Mouse (Mus musculus) adrenal gland, postnatal 36 days (tissue): ENCODE data around the gene Hoxc5. TPM values are rescaled to one million over a fixed set of nuclear protein-coding genes. Genes with fewer than 3 reads are reported as not detected.

ENCODE experiments used
- DNase-seq, 2 experiments: peaks; one replicate each; pipeline ENCODE4 v3.0.0; 2021; ENCODE audit warnings: mixed read lengths in 1 of 2
- microRNA-seq: library from miRNA; unstranded; fragments of <30 nt; microRNA quantifications from one replicate; pipeline ENCODE4 v1.2.0, GENCODE M21; 2021
- total RNA-seq, 2 experiments: library from RNA; stranded (reverse); gene quantifications; 2 replicates each; pipeline ENCODE4 v1.2.3; 2021

Hoxc5 gene
- total RNA-seq, 2 experiments from 2014 or later: 5.7 to 6.2 TPM

DNA sequence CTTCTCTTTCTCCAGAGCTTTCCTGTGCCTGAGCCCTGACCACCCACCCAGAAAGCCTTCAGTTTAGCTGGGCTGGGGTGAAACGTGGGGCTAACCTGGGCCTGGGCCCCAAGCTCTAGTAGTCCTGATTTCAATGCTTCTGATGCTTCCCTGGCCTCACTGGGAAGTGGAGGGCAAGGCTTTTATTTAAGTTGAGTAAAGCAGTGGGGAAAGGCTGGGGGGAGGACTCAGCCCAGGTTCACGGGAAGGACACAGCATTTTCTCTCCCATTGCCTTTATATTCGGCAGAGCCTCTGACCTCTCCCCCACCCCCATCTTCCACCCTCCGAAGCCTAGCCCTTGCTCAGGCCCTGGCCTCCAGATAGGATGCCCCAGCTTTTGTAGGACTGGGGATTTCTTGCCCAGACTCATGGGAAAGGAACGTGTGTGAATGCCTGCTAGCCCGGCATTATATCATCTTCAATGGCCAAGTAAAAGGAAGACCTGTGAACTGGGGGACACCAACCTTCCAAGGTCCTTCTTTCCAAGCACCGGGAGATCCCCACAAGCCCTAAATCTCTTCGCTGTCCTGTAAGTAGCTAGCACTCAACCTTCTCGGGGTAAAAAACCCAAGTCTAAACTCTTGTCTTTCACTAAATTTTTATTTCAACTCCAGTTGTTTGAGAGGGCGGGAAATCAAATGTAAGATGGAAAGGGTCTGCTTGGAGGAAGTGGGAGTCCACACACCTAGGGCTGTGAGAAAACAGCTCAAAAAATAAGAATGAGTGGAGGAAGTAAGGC is 71.6 kb downstream of the Hoxc5 start:
- no peak for DNase-seq

- no peak for DNase-seq
Observed at GRCm38 (mm10) chr15:103039609-103040008, 72.4 kb downstream of the Hoxc5 start.

- DNase-seq: peak in 1 of 2 experiments; percentile 13
Observed at GRCm38 (mm10) chr15:103040601-103041000, 73.4 kb downstream of the Hoxc5 start.

DNA sequence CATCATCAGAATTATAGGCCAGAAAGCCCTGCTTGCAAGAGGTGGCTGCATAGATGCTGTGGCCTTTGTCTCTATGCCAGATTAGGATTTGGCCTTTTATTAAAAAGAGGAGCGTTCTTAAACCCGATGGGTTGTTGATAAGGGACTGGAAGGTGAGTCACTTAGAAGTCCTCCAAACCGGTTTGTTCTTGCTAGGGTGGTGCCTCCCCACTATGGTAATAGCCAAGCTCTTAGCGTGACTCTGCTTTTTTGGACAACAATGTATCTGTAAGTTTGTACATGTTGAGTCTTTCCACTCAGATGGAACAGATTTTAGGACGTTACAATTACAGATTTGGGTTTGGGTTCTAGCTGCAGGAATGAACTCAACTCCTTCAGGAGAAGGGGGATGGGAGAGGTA is 74.4 kb downstream of the Hoxc5 start:
- DNase-seq: no peak

- no peak for DNase-seq
Observed at GRCm38 (mm10) chr15:103042209-103042608, 75.0 kb downstream of the Hoxc5 start.

- DNase-seq: no peak
Observed at GRCm38 (mm10) chr15:103051670-103052069, 84.4 kb downstream of the Hoxc5 start.

DNA sequence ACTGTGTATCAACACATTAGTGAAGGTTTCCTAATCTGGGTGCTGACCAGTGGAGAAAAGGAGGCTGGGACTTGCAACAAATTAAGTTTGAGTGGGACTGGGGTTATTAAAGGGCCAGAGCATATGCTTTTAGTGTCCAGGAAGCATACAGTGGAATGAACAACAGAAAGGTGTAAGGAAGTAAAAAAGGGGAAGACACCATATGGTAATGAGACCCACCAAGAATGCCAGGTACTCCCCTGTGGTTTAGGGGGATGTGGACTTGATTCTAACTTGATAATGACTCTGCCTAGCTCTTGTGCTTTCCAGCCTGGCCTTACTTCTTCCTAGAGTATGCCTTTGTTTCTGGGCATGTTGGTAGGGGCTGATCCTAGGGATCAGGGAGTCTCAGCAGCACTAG is 86.0 kb downstream of the Hoxc5 start:
- no peak for DNase-seq

- DNase-seq: no peak
Observed at GRCm38 (mm10) chr15:103056396-103056795, 89.2 kb downstream of the Hoxc5 start.

DNA sequence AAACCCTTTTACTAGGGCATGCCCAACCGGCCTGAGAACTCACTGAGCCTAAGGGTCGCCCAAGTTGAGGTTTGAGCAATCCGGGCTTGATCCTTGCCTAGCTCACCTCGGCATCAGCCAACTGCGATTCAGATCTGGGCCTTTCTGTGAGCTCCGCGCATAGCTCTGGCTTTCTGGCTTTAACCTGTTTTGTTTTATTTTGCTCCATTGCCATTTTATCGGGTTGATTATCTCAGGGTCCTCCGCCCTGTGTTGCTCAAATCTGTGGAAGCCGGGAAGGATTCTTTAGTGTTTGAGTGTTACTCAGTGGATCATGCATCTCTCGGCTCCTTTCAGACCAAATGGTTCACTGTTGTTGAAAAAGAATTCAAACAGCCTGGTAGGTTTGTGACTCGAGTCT is 91.5 kb downstream of the Hoxc5 start:
- DNase-seq: peak in 1 of 2 experiments; percentile 15

GRCm38 (mm10) chr15:103059393-103059992 is 92.2 kb downstream of the Hoxc5 start:
- no peak for DNase-seq

GRCm38 (mm10) chr15:103060021-103060340 is 92.7 kb downstream of the Hoxc5 start:
- DNase-seq: peak in 1 of 2 experiments; percentile 13

- DNase-seq: peak in 1 of 2 experiments; percentile 26
Observed at GRCm38 (mm10) chr15:103060341-103061130, 93.3 kb downstream of the Hoxc5 start.

GRCm38 (mm10) chr15:103061131-103061825 is 94.0 kb downstream of the Hoxc5 start:
- peak; percentile 56 to 76 for DNase-seq

DNA sequence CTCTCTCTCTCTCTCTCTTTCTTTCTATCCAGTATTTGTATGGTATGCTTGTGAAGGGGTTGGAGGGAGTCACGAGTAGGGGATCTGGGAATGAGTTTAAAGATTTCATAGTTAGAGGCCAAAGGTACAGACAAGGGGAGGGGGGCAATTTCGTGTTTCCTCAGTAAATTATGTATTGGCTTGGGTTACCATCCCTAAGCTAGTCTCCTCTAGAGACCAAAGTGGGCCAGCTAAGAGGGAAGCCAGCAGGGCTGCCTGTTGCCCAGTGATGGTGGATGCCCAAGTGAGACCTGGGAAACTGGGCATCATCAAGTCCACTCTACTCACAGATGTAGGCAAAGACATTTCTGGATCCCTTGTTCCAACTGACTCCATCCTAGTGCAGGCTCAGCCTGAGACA is 94.7 kb downstream of the Hoxc5 start:
- no peak for DNase-seq

DNA sequence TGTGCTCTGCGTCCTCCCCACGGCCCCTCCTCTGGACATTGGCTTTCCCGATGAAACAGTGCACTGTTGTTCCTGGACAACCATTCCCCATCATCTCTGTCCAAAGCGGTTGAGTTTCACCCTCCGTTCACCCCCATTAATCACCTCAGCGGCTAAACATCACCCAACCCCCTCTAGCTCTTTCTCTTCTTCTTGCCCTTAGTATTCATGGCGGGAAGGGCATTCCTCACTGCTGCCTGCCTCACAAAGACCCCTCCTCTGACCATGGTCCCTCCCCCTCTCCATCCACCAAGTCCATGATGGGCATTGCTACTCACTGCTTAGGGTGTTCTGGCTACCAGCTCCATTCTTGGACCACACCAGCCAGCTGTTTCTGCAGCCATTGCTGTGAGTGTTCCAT is 98.4 kb downstream of the Hoxc5 start:
- no peak for DNase-seq

Small RNA genes within 50 kb of the gene (microRNA-seq; reads per million reads assigned to microRNA genes)
- gene Mir196a-2 (228 reads per million, percentile 61 among the genes with 10 or more reads in this experiment), gene Mir615 (2,393 reads per million, percentile 87 among the genes with 10 or more reads in this experiment)

Other genes with a start within 250 kb of the Hoxc5 start
- gene Calcoco1, start 245.3 kb upstream of the Hoxc5 start, total RNA-seq: 100 to 1,000 TPM in 1 of 2 experiments, 10 to 100 TPM in 1; 92.7 to 110 TPM
- not detected for gene Hoxc13, start 46.3 kb upstream of the Hoxc5 start, total RNA-seq
- gene Hoxc12, start 30.7 kb upstream of the Hoxc5 start, total RNA-seq: not detected
- gene Hoxc11, start 13.0 kb upstream of the Hoxc5 start, total RNA-seq: not detected
- gene Hoxc10, start 647 bp upstream of the Hoxc5 start, total RNA-seq: under 1 TPM; 0.17 to 0.20 TPM
- gene Hoxc9, start 9.0 kb downstream of the Hoxc5 start, total RNA-seq: under 1 TPM; 0.72 to 0.96 TPM
- gene Hoxc8, start 23.2 kb downstream of the Hoxc5 start, total RNA-seq: 10 to 100 TPM; 25.4 to 29.5 TPM
- 10 to 100 TPM; 43.2 to 46.3 TPM for gene Hoxc6, start 30.8 kb downstream of the Hoxc5 start, total RNA-seq
- 1 to 10 TPM; 5.9 to 6.6 TPM for gene Hoxc4, start 51.5 kb downstream of the Hoxc5 start, total RNA-seq
- gene Smug1, start 199.6 kb downstream of the Hoxc5 start, total RNA-seq: 10 to 100 TPM; 11.9 to 13.0 TPM